Mouse (Mus musculus): ENCODE results near the gene Prps1l3. TPM values are rescaled to one million over a fixed set of nuclear protein-coding genes. Genes with fewer than 3 reads are reported as not detected.

Prps1l3 gene
- polyA plus RNA-seq, 1 experiment from 2014 or later, result 73.5 TPM

DNA sequence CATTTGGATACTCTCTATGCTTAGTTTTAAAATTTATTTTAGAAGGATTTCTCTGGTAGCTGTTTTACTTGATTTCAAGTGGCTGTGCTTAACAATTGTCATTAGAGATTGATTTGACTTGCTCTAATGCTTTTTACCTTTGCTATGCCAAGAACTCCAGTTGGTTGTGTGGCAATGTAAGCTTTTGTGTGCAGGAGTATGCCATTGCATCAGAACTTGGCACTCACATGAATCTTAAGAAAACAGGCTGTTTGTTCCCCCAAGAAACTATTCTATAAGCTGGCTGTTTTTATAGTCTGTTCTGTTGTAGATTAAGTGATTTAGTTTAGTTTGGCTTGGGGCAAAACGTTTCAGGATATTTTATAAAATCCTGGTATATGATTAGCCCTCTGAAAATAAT is 45.2 kb downstream of the Prps1l3 start:
- H3K4me2 ChIP-seq (replicated peaks), result no peak overlapping the region
- H3K27me3 ChIP-seq, result no peaks in the 10 kb centered on the region
- no peak overlapping the region for H3K9ac ChIP-seq
- WGBS, result 46% methylated on average over 1 of the region's 1 CpGs
- ATAC-seq (ENCODE audit: insufficient number of reproducible peaks, insufficient read depth, low FRiP score, low TSS enrichment), result no peak
- H3K36me3 ChIP-seq, result no peaks in the 10 kb centered on the region
- H3K4me1 ChIP-seq, result no peaks in the 10 kb centered on the region
- no peaks in the 10 kb centered on the region for H3K9me3 ChIP-seq
- H3K27ac ChIP-seq, result no peak overlapping the region
- H3K4me3 ChIP-seq, result no peak overlapping the region

DNA sequence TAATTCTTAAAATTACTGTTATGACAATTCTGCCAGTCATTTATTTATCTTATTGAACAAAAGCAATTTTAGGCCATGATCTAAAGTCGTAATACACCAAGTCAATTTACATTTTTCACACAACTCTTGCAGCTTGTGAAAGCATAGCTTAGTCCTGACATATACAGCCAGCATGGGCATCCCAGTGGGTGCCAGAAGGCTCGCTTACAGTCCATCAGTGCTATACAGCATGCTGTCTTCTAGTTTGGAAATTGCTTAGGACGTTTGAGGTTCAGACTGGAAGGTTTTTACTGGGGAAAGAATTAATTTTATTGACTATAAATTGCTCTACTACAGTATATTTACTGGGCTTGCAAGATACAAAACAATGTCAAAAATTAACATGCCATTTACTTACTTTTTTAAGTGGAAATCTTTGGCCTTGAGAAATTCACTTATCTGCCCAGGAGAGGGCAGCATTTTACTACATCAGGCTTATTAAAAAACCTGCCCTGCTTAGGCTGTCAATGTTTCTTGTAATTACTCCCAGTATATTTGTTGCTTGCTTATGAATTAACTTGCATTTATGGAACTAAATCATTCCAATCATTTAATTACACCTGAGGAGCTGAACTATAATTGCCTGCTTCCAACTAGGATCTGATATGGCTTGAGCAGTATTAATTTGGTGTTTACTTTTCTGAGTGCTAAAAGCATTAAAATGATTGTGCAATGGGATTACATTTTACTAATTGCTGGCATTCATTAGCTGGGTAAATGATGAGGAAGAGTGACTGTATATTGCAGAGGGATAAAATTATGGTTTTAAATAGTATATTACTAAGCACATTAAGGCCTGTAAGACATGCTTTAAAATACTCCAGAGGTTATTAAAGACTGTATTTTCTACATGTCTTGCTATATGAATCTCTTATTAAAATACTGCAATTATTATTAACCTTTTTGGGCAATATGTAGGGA is 51.2 kb downstream of the Prps1l3 start:
- no peak for ATAC-seq (ENCODE audit: insufficient number of reproducible peaks, insufficient read depth, low FRiP score, low TSS enrichment)

DNA sequence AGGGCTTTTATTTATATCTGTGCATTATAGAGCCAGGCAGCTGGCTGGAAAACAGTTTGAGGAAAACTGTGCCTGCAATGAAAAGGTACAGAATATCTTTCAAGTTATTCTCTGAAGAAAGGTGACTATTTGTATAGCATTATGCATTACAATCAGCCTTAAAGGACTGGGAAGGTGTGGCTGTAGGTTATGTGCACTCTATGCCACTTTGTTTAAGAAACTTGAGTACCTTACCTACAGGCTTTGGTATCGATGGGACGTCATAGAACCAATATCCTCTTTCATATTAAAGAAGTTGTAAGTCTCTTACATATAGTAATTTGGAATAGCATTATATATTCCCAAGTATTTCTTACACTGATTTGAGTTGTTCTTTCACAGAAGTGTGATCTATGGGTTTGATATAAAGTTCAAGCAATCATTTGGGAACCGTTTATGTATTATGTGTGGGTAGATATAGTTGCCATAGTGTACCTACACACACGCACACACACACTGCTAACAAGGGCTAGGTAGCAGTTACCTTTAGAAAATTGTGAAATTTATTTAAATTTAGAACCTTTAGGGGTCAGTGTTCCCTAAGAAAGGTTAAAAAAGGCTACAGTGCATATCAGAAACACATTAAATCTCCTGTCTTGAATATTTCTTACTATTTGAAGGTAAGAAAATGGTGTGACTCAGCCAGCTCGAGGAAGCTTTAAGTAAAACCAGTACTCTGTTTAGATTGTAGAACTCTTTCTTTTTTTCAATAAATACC is 55.3 kb downstream of the Prps1l3 start:
- Histone ChIP-seq H3K4me1 (no peaks in the 10 kb centered on the region), H3K27me3 (no peaks in the 10 kb centered on the region), H3K27ac (no peak overlapping the region), H3K9ac (no peak overlapping the region), H3K36me3 (no peaks in the 10 kb centered on the region), H3K9me3 (no peaks in the 10 kb centered on the region), H3K4me2 (replicated peaks) (no peak overlapping the region), H3K4me3 (no peak overlapping the region)
- WGBS, result 78% methylated on average over 5 of the region's 5 CpGs
- ATAC-seq (ENCODE audit: insufficient number of reproducible peaks, insufficient read depth, low FRiP score, low TSS enrichment), result no peak

More for the DNA sequence above, 51.2 kb downstream of the Prps1l3 start:
- WGBS, result 43% methylated on average over 3 of the region's 3 CpGs
- Histone ChIP-seq H3K4me1 (no peaks in the 10 kb centered on the region), H3K9me3 (no peaks in the 10 kb centered on the region), H3K4me3 (no peak overlapping the region), H3K27ac (no peak overlapping the region), H3K4me2 (replicated peaks) (no peak overlapping the region), H3K36me3 (no peaks in the 10 kb centered on the region), H3K27me3 (no peaks in the 10 kb centered on the region), H3K9ac (no peak overlapping the region)

Other genes with a start within 250 kb of the Prps1l3 start
- 0.90 and 1.1 TPM in 2 replicates for gene Slc25a21, start 32.9 kb upstream of the Prps1l3 start, polyA plus RNA-seq (2016; fragmentation: Nextera tagmentation; extraction: Ambion mirVana)
- gene Mipol1, start within 50 bp of the Prps1l3 start, polyA plus RNA-seq (2016; fragmentation: Nextera tagmentation; extraction: Ambion mirVana), result 8.5 and 10.6 TPM in 2 replicates

All from embryonic facial prominence, embryonic 12.5 days (tissue).